Mouse (Mus musculus): Measurements from ENCODE around the gene Gm12248. TPM values are rescaled to one million over a fixed set of nuclear protein-coding genes. Genes with fewer than 3 reads are reported as not detected.

The Gm12248 gene
- total RNA-seq (2014; rRNA removed) (not detected in 2 replicates), polyA plus RNA-seq (2015; fragmentation: Nextera tagmentation; extraction: Ambion mirVana) (not detected in 2 replicates)

DNA sequence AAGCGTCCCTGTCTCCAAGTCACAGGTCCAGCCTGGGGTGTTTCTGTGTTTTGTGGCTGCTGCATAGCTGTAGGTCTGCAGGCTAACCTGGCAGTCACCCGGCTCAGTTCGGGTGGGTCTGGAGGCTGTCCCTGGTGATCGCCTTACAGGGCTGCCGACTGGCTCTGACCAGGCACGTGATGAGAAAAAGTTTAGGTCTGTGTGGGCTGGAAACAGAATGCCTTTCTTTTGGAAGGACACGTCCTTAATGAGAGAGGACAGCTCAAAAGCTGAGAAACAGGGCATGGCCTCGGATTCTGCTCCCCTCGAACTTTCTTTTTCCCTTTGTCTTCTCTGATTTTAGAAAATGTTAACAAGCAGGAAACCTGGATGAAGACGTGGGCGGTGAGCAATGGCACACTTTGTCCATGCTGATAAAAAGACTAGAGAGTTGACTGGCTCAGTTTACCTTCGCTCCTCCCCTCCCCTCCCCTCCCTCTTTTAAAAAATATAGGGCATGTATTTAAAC is at the start of gene Gm12248:
TSS of gene Gm12248 (minus strand) at position 114 of the 508 bp plus-strand sequence.
- Histone ChIP-seq H3K4me3 (ENCODE audit: low read length) (no peak within 1 kb of the TSS), H3K9ac (replicated peaks; ENCODE audit: low read length) (no peak within 1 kb of the TSS), H3K27ac (no peak within 1 kb of the TSS), H3K27me3 (ENCODE audit: insufficient read depth, low read length) (no peaks in the 10 kb centered on the region), H3K4me1 (ENCODE audit: insufficient read depth, low read length) (no peaks in the 10 kb centered on the region), H3K4me2 (ENCODE audit: low read depth, low read length) (peak within 1 kb of the TSS; percentile 19; the same call in 1 of the 2 replicates), H3K9me3 (ENCODE audit: low read length) (no peaks in the 10 kb centered on the region), H3K36me3 (ENCODE audit: insufficient read depth, low read length) (no peaks in the 10 kb centered on the region)
- DNase-seq (ENCODE audit: low spot score) (no peak), ATAC-seq (no peak)
- 22% methylated on average over 12 of the region's 12 CpGs for WGBS
- no peak for TF ChIP-seq CTCF (IDR thresholded peaks at IDR 0.05; ENCODE audit: low read depth)

DNA sequence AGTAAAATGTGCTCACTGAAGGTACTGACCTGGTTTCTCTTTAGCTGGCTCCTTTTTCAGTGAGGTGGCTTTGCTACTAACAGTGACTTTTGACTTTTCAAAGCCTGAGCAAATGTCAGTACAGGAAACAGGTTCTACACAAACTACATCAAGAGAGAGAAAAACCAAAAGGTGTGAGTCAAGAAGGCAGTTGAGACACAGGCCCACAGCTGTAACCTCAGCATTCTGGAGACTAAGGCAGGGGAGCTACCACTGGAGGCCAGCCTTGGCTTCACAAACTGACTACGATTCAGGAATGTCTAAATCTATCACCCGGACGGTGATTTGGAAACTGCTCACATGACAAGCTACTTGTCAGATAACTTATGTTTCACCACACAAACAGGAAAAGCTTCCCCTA is 46.5 kb upstream of the Gm12248 start:
- no peak for TF ChIP-seq CTCF (IDR thresholded peaks at IDR 0.05; ENCODE audit: low read depth)
- no peaks in the 10 kb centered on the region for H3K4me1 ChIP-seq (ENCODE audit: insufficient read depth, low read length)
- H3K27me3 ChIP-seq (ENCODE audit: insufficient read depth, low read length), result no peaks in the 10 kb centered on the region
- H3K36me3 ChIP-seq (ENCODE audit: insufficient read depth, low read length), result peaks cover 67% of the 10 kb centered on the region
- WGBS, result 84% methylated on average over 3 of the region's 3 CpGs
- ATAC-seq (no peak), DNase-seq (ENCODE audit: low spot score) (no peak)
- H3K4me3 ChIP-seq (ENCODE audit: low read length), result no peak overlapping the region
- no peaks in the 10 kb centered on the region for H3K9me3 ChIP-seq (ENCODE audit: low read length)
- no peak overlapping the region for H3K9ac ChIP-seq (replicated peaks; ENCODE audit: low read length)
- no peak overlapping the region for H3K27ac ChIP-seq
- no peak overlapping the region for H3K4me2 ChIP-seq (ENCODE audit: low read depth, low read length)

DNA sequence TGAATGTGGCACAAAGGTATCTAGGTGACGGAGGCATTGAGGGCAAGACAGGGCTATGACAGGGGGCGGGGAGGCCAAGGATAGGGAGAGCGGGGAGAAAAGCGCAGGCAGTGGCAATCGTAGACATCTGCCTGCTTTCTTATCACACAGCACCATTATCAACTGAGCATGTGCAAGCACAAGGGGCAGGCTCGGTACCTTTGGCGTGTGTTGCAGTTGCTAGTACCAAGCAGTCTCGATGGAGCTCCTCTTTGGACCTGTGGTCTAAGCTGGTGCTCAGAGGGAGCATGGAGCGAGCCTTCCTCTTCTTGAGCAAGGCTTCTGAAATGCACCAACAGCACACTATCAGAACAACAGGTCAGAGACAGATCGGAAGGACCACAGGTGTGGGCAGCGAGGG is 45.9 kb upstream of the Gm12248 start:
- Histone ChIP-seq H3K4me2 (ENCODE audit: low read depth, low read length) (no peak overlapping the region), H3K27me3 (ENCODE audit: insufficient read depth, low read length) (no peaks in the 10 kb centered on the region), H3K9ac (replicated peaks; ENCODE audit: low read length) (no peak overlapping the region), H3K27ac (no peak overlapping the region), H3K4me1 (ENCODE audit: insufficient read depth, low read length) (no peaks in the 10 kb centered on the region), H3K4me3 (ENCODE audit: low read length) (no peak overlapping the region), H3K9me3 (ENCODE audit: low read length) (no peaks in the 10 kb centered on the region), H3K36me3 (ENCODE audit: insufficient read depth, low read length) (peaks cover 64% of the 10 kb centered on the region)
- TF ChIP-seq CTCF (IDR thresholded peaks at IDR 0.05; ENCODE audit: low read depth), result no peak
- DNase-seq (ENCODE audit: low spot score) (no peak), ATAC-seq (no peak)
- WGBS, result 77% methylated on average over 11 of the region's 11 CpGs

DNA sequence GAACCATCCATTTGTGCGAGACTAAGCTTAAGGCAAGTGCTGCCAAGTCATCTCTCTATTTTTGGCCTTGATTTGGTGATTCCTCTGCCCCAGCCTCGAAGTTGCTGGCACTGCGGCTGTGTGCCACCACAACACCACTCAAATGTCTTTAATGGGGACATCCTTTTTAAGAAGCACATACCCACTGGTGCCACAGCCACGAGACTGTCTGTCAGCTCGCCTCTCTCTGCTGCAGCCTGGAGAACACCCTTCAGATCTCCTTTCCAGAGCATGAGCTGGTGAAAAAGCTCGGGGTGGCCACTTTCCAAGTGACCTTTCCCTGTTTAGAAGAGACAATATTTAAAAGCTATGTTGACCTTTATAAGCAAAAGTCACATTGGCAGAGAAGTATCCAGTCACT is 43.7 kb upstream of the Gm12248 start:
- H3K27ac ChIP-seq, result no peak overlapping the region
- H3K4me3 ChIP-seq (ENCODE audit: low read length), result no peak overlapping the region
- DNase-seq (ENCODE audit: low spot score) (no peak), ATAC-seq (no peak)
- WGBS, result 93% methylated on average over 6 of the region's 6 CpGs
- no peak for TF ChIP-seq CTCF (IDR thresholded peaks at IDR 0.05; ENCODE audit: low read depth)
- no peak overlapping the region for H3K4me2 ChIP-seq (ENCODE audit: low read depth, low read length)
- no peaks in the 10 kb centered on the region for H3K4me1 ChIP-seq (ENCODE audit: insufficient read depth, low read length)
- peaks cover 59% of the 10 kb centered on the region for H3K36me3 ChIP-seq (ENCODE audit: insufficient read depth, low read length)
- H3K9ac ChIP-seq (replicated peaks; ENCODE audit: low read length), result no peak overlapping the region
- no peaks in the 10 kb centered on the region for H3K27me3 ChIP-seq (ENCODE audit: insufficient read depth, low read length)
- no peaks in the 10 kb centered on the region for H3K9me3 ChIP-seq (ENCODE audit: low read length)

DNA sequence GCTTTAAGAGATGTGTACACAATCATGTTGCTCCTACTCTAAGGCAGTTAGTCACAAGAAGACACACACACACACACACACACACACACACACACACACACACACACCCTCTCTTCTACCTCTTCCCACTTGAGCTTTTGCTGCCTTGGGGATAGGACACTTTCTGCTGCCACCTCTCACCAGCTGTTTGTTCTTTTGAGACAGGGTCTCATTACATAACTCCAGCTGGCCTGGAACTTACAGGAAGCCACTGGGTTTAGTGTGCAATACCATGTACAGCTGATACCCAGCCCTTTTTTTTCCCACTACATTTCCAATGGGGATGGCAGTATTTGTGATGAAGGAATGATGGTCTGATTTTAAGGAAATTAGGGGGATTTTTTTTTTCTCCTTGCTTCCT is 42.4 kb upstream of the Gm12248 start:
- H3K9ac ChIP-seq (replicated peaks; ENCODE audit: low read length), result no peak overlapping the region
- no peak for ATAC-seq

DNA sequence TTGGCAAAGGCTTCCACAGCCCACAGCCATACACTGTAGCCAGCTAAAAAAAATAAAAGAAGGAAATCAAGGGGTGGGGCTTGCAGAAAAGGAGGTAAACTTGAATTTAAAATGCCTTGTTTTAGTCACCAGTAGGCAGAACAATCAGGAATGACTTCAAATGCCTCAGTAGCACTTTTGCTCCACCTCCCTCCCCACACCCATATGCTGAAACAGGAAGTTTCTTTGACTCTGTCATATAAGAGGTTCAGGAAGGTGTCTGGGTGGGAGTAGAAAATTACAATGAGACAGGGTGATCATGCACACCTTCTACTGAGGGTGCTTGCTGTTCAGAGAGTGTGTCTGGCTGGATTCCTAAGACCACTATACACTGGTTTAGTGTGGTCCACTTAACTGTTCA is 41.9 kb upstream of the Gm12248 start:
- H3K36me3 ChIP-seq (ENCODE audit: insufficient read depth, low read length), result peaks cover 61% of the 10 kb centered on the region
- no peak for TF ChIP-seq CTCF (IDR thresholded peaks at IDR 0.05; ENCODE audit: low read depth)

More for the DNA sequence above, 42.4 kb upstream of the Gm12248 start:
- no peak overlapping the region for H3K4me3 ChIP-seq (ENCODE audit: low read length)
- no peak overlapping the region for H3K27ac ChIP-seq
- no peak for DNase-seq (ENCODE audit: low spot score)
- no peak for TF ChIP-seq CTCF (IDR thresholded peaks at IDR 0.05; ENCODE audit: low read depth)
- no peak overlapping the region for H3K4me2 ChIP-seq (ENCODE audit: low read depth, low read length)
- H3K36me3 ChIP-seq (ENCODE audit: insufficient read depth, low read length), result peaks cover 62% of the 10 kb centered on the region
- H3K27me3 ChIP-seq (ENCODE audit: insufficient read depth, low read length), result no peaks in the 10 kb centered on the region
- H3K9me3 ChIP-seq (ENCODE audit: low read length), result no peaks in the 10 kb centered on the region
- H3K4me1 ChIP-seq (ENCODE audit: insufficient read depth, low read length), result no peaks in the 10 kb centered on the region

DNA sequence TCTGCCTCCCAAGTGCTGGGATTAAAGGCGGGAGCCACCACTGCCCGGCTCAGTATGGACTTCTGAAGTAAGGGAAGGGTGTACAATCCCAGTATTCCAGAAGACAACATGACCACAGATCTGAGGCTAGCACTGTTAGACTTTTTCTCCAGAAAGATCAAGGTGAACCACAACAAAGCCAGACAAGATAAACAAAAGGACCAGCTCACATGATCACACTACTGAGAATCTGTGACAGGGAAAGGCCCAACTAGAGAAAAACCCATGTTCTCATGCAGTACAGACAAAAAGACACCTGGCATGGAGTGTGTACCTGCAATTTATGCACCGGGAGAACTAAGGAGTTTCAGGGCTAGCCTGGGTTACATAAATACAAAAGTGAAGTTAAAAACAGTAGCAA is 39.1 kb upstream of the Gm12248 start:
- TF ChIP-seq CTCF (IDR thresholded peaks at IDR 0.05; ENCODE audit: low read depth), result no peak
- 93% methylated on average over 3 of the region's 3 CpGs for WGBS
- Histone ChIP-seq H3K9me3 (ENCODE audit: low read length) (no peaks in the 10 kb centered on the region), H3K4me3 (ENCODE audit: low read length) (no peak overlapping the region), H3K9ac (replicated peaks; ENCODE audit: low read length) (no peak overlapping the region), H3K4me2 (ENCODE audit: low read depth, low read length) (no peak overlapping the region), H3K4me1 (ENCODE audit: insufficient read depth, low read length) (no peaks in the 10 kb centered on the region), H3K36me3 (ENCODE audit: insufficient read depth, low read length) (peaks cover 61% of the 10 kb centered on the region), H3K27me3 (ENCODE audit: insufficient read depth, low read length) (no peaks in the 10 kb centered on the region), H3K27ac (no peak overlapping the region)
- ATAC-seq, result no peak
- DNase-seq (ENCODE audit: low spot score), result no peak

More for the DNA sequence above, 41.9 kb upstream of the Gm12248 start:
- Histone ChIP-seq H3K27ac (no peak overlapping the region), H3K4me2 (ENCODE audit: low read depth, low read length) (no peak overlapping the region), H3K9me3 (ENCODE audit: low read length) (no peaks in the 10 kb centered on the region), H3K4me1 (ENCODE audit: insufficient read depth, low read length) (no peaks in the 10 kb centered on the region), H3K9ac (replicated peaks; ENCODE audit: low read length) (no peak overlapping the region), H3K4me3 (ENCODE audit: low read length) (no peak overlapping the region), H3K27me3 (ENCODE audit: insufficient read depth, low read length) (no peaks in the 10 kb centered on the region)
- DNase-seq (ENCODE audit: low spot score), result no peak
- no peak for ATAC-seq
